Mouse (Mus musculus): Measurements from ENCODE around the gene Syn2.

DNA sequence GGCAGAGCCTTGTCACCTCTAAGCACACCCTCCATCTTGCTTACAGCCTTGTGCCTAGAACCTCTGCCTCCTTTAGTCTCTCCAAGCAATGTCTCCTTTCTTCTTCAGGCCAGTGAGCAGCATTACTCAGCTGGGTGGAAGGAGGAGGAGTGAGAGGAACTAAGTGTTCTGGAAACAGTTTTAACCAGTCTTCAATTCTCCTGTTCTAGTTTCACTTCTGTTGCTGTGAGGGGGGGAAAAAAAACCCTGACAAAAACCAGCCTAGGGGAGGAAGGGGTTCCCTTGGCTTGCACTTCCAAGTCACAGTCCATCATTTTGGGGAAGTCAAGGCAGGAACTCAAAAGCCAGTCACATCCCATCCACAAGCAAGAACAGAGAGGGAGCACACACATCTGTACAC is 196.3 kb downstream of the Syn2 start:
- TF ChIP-seq POLR2A (IDR thresholded peaks at IDR 0.05; ENCODE audit: insufficient read depth, low read depth, low read length) (no peak), CTCF (IDR thresholded peaks at IDR 0.05; ENCODE audit: insufficient read depth, low read depth, low read length) (no peak)

All from olfactory bulb, adult 2 months (tissue).